Mouse (Mus musculus) mature B cell (primary cell): ENCODE measurements around the gene Hist3h2ba.
"Not testable (repeated sequence)": the region's sequence is repeated elsewhere in the genome, so short reads cannot be mapped to it uniquely, and the experiment has no call there.

Experiments
- in situ Hi-C: fragments of 300-500 bp; cut with MboI; formaldehyde crosslinking; loops from 2 replicates; pipeline ENCODE4 v1.14.3; 2019

Gene Hist3h2ba

GRCm38 (mm10) chr11:58938322-58939087, 10.2 kb upstream of the Hist3h2ba start, which contains the start of gene Rnf187:
Rnf187 (minus strand) TSS chr11:58938916.
- in situ Hi-C loops = no loop called here

GRCm38 (mm10) chr11:58939088-58939439, 9.7 kb upstream of the Hist3h2ba start:
- in situ Hi-C loops = no loop called here

- in situ Hi-C loops = no loop called here
Observed at GRCm38 (mm10) chr11:58944136-58944535, 4.6 kb upstream of the Hist3h2ba start.

GRCm38 (mm10) chr11:58947306-58947705, 1.4 kb upstream of the Hist3h2ba start:
- in situ Hi-C loops = no loop called here

- in situ Hi-C loops = no loop called here
Observed at GRCm38 (mm10) chr11:58947798-58948528, 757 bp upstream of the Hist3h2ba start.

GRCm38 (mm10) chr11:58949480-58950431, 1.0 kb downstream of the Hist3h2ba start:
- in situ Hi-C loops = no loop called here

GRCm38 (mm10) chr11:58951210-58951609, 2.5 kb downstream of the Hist3h2ba start:
- in situ Hi-C loops = no loop called here

GRCm38 (mm10) chr11:58953351-58954169, 4.8 kb downstream of the Hist3h2ba start:
- in situ Hi-C loops = no loop called here

GRCm38 (mm10) chr11:58954170-58954419, 5.4 kb downstream of the Hist3h2ba start:
- in situ Hi-C loops = not testable (repeated sequence)

GRCm38 (mm10) chr11:58954420-58955142, 5.9 kb downstream of the Hist3h2ba start, which contains the start of the genes Hist3h2a and Trim17:
Hist3h2a (plus strand) TSS chr11:58954685.
Trim17 (plus strand) TSS chr11:58954685.
- in situ Hi-C loops = no loop called here

GRCm38 (mm10) chr11:58955143-58955867, 6.6 kb downstream of the Hist3h2ba start:
- in situ Hi-C loops = no loop called here

- in situ Hi-C loops = no loop called here
Observed at GRCm38 (mm10) chr11:58955868-58956257, 7.1 kb downstream of the Hist3h2ba start.

- in situ Hi-C loops = no loop called here
Observed at GRCm38 (mm10) chr11:58957226-58957914, 8.7 kb downstream of the Hist3h2ba start.

GRCm38 (mm10) chr11:58958536-58958935, 9.8 kb downstream of the Hist3h2ba start:
- in situ Hi-C loops = no loop called here

- in situ Hi-C loops = no loop called here
Observed at GRCm38 (mm10) chr11:58959186-58959825, 10.6 kb downstream of the Hist3h2ba start.

- in situ Hi-C loops = no loop called here
Observed at GRCm38 (mm10) chr11:58959921-58960465, 11.3 kb downstream of the Hist3h2ba start.

GRCm38 (mm10) chr11:58961364-58962177, 12.9 kb downstream of the Hist3h2ba start:
- in situ Hi-C loops = no loop called here

GRCm38 (mm10) chr11:58963543-58963942, 14.8 kb downstream of the Hist3h2ba start:
- in situ Hi-C loops = no loop called here
